Mouse (Mus musculus): ENCODE results near the gene Isoc2b. TPM values are rescaled to one million over a fixed set of nuclear protein-coding genes. Genes with fewer than 3 reads are reported as not detected.

Gene Isoc2b
- polyA plus RNA-seq, 1 experiment from 2014 or later, result 8.9 TPM

DNA sequence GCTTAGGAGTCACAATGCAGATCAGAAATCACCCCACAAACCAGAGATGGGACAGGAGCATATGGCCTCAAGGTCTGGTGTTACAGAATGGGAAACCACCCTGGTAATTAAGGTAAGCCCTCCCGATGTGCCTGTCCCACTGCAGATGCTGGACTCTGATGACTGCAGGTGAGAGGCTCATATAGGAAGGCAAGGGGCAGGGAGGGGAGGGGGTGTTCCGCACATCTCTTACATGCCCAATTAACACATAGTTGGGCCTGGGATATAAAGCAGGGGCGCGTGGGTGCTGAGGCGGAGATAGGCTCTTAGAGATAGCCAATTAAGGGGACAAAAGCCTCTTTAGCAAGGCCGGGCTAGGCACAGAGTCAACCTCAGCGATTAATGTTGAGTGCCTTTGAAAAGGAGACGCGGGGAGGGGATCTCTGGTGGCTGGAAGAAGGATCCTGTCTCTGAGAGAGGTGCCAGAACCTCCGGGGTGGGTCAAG is 36.5 kb upstream of the Isoc2b start, which contains the start of gene Gm36210:
Gene Gm36210 (minus strand): TSS at position 51 of the 485 bp plus-strand sequence.
- ATAC-seq (replicated peaks; ENCODE audit: low FRiP score, low TSS enrichment, low read depth), result no peak
- no peak within 1 kb of the TSS for H3K4me3 ChIP-seq (ENCODE audit: low read depth, low read length)
- no peaks in the 10 kb centered on the region for H3K9me3 ChIP-seq (ENCODE audit: control insufficient read depth, low read length)
- no peaks in the 10 kb centered on the region for H3K4me1 ChIP-seq (replicated peaks; ENCODE audit: control insufficient read depth, insufficient read depth, low read length)
- H3K36me3 ChIP-seq (ENCODE audit: control insufficient read depth, insufficient read depth, low read length), result no peaks in the 10 kb centered on the region
- no peaks in the 10 kb centered on the region for H3K27me3 ChIP-seq (replicated peaks; ENCODE audit: control insufficient read depth, insufficient read depth, low read length)
- no peak within 1 kb of the TSS for H3K27ac ChIP-seq (ENCODE audit: low read depth)
- no peak within 1 kb of the TSS for H3K4me2 ChIP-seq (ENCODE audit: low read length)
- 69% methylated on average over 10 of the region's 10 CpGs for WGBS
- DNase-seq (ENCODE audit: low spot score), result no peak
- no peak within 1 kb of the TSS for H3K9ac ChIP-seq (ENCODE audit: low read length)

DNA sequence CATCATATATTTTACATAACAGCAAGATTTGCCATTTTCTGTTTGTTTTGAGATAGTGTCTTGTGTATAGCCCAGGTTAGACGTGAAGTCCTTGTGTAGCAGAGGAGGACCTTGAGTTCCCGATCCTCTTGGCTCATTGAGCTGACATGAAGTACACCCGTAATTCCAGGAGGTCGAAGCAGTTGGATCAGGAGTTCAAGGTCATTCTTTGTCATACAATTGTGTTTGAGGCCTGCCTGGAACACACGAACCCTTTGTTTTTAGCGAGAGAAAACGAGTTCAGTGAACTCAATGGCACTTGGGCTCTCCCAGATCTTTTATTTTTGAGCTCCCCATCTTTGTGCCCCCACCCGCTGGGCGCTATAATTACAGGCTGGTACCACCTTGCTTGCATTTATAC is 32.3 kb upstream of the Isoc2b start:
- no peak overlapping the region for H3K4me3 ChIP-seq (ENCODE audit: low read depth, low read length)
- no peaks in the 10 kb centered on the region for H3K36me3 ChIP-seq (ENCODE audit: control insufficient read depth, insufficient read depth, low read length)
- H3K27me3 ChIP-seq (replicated peaks; ENCODE audit: control insufficient read depth, insufficient read depth, low read length), result 0 out of 2 replicates have a peak, but pooled peaks cover 2% of the 10 kb centered on the region
- H3K9me3 ChIP-seq (ENCODE audit: control insufficient read depth, low read length), result 0 out of 2 replicates have a peak, but pooled peaks cover 3% of the 10 kb centered on the region
- WGBS, result 77% methylated on average over 9 of the region's 9 CpGs
- ATAC-seq (replicated peaks; ENCODE audit: low FRiP score, low TSS enrichment, low read depth) (no peak), DNase-seq (ENCODE audit: low spot score) (no peak)
- no peak overlapping the region for H3K27ac ChIP-seq (ENCODE audit: low read depth)
- H3K4me1 ChIP-seq (replicated peaks; ENCODE audit: control insufficient read depth, insufficient read depth, low read length), result 0 out of 2 replicates have a peak, but pooled peaks cover 5% of the 10 kb centered on the region
- H3K9ac ChIP-seq (ENCODE audit: low read length), result no peak overlapping the region
- no peak overlapping the region for H3K4me2 ChIP-seq (ENCODE audit: low read length)

DNA sequence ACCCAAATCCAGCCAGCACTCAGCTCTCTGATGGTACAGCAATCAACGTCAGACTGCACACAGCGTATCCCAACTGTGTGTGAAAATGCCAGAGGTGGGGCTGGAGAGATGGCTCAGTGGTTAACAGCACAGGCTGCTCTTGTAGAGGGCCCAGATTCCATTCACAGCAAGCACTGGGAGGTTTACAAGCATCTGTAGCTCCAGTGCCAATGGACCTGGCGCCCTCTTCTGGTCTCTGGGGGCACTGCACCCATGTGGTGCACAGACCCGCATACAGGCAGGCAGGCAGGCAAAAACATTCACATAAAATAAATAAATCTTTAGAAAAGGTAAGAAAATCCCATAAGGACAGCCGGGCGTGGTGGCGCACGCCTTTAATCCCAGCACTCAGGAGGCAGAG is 31.1 kb upstream of the Isoc2b start:
- Histone ChIP-seq H3K4me3 (ENCODE audit: low read depth, low read length) (no peak overlapping the region), H3K4me2 (ENCODE audit: low read length) (no peak overlapping the region), H3K27ac (ENCODE audit: low read depth) (no peak overlapping the region), H3K4me1 (replicated peaks; ENCODE audit: control insufficient read depth, insufficient read depth, low read length) (0 out of 2 replicates have a peak, but pooled peaks cover 5% of the 10 kb centered on the region), H3K36me3 (ENCODE audit: control insufficient read depth, insufficient read depth, low read length) (no peaks in the 10 kb centered on the region), H3K27me3 (replicated peaks; ENCODE audit: control insufficient read depth, insufficient read depth, low read length) (0 out of 2 replicates have a peak, but pooled peaks cover 2% of the 10 kb centered on the region), H3K9ac (ENCODE audit: low read length) (no peak overlapping the region), H3K9me3 (ENCODE audit: control insufficient read depth, low read length) (0 out of 2 replicates have a peak, but pooled peaks cover 3% of the 10 kb centered on the region)
- ATAC-seq (replicated peaks; ENCODE audit: low FRiP score, low TSS enrichment, low read depth) (no peak), DNase-seq (ENCODE audit: low spot score) (no peak)
- 56% methylated on average over 8 of the region's 8 CpGs for WGBS

DNA sequence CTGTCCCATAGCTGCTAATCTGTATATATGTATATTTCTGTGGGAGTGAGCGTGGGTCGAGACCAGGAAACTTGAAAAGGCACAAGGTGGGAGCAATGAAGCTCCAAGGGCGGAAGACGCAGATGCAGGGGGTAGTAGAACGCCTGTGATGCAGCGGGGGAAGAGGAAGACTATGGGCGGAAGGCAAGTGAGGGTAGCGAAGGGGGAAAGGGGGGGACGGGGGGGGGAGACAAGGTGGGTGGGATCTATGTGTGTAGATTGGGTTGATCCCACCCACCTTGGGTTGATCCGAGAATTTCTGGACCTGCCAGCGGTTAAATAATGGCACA is 30.4 kb upstream of the Isoc2b start:
- Histone ChIP-seq H3K27ac (ENCODE audit: low read depth) (no peak overlapping the region), H3K4me2 (ENCODE audit: low read length) (peak overlapping the region; percentile 59), H3K9me3 (ENCODE audit: control insufficient read depth, low read length) (0 out of 2 replicates have a peak, but pooled peaks cover 3% of the 10 kb centered on the region), H3K4me1 (replicated peaks; ENCODE audit: control insufficient read depth, insufficient read depth, low read length) (0 out of 2 replicates have a peak, but pooled peaks cover 5% of the 10 kb centered on the region), H3K4me3 (ENCODE audit: low read depth, low read length) (0 out of 2 replicates have a peak overlapping the region, but pooled peaks have one; percentile 25), H3K9ac (ENCODE audit: low read length) (no peak overlapping the region), H3K36me3 (ENCODE audit: control insufficient read depth, insufficient read depth, low read length) (no peaks in the 10 kb centered on the region), H3K27me3 (replicated peaks; ENCODE audit: control insufficient read depth, insufficient read depth, low read length) (0 out of 2 replicates have a peak, but pooled peaks cover 2% of the 10 kb centered on the region)
- WGBS, result 27% methylated on average over 11 of the region's 11 CpGs
- DNase-seq (ENCODE audit: low spot score) (no peak), ATAC-seq (replicated peaks; ENCODE audit: low FRiP score, low TSS enrichment, low read depth) (no peak)

DNA sequence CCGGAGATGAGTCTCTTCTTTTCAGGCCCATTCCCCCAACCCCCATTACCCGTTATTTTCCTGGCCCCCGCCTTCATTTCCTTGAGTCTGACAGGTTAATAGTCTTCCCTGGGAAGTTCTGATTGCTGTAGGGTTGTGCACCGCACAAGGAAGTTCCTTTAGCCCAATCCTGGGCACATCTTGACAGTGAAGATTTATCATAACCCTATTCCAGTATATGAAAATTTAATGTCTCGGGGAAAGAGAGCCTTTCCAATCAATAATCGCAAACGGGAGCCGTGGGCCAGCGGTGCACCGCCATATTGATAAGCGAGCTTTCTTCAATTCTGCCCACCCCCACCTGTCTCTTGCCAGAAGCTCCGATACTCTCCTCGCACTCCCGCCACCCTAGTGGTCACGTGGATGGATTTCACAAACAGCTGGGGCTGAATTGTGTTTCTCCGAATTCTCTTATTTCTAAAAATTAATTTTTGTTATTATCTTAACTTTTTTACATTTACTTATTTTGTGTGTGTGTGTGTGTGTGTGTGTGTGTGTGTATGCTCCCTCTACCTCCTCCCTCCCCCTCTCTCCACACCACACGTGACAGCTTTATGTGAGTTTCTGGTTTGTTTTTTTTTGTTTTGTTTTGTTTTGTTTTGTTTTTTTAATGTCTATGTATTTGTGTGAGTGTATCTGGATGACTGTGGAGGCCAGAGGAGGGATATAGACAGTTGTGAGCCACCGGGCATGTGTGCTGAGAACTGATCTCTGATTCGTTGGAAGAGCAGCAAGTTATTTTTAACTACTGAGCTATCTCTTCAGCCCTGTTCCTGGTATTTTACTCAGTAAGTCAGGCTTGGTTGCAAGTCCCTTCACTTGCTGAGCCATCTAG is 29.8 kb upstream of the Isoc2b start:
- Histone ChIP-seq H3K9me3 (ENCODE audit: control insufficient read depth, low read length) (0 out of 2 replicates have a peak, but pooled peaks cover 3% of the 10 kb centered on the region), H3K4me2 (ENCODE audit: low read length) (peak overlapping the region; percentile 59), H3K4me3 (ENCODE audit: low read depth, low read length) (peak overlapping the region; percentile 25; the same call in 1 of the 2 replicates), H3K9ac (ENCODE audit: low read length) (no peak overlapping the region), H3K4me1 (replicated peaks; ENCODE audit: control insufficient read depth, insufficient read depth, low read length) (0 out of 2 replicates have a peak, but pooled peaks cover 5% of the 10 kb centered on the region), H3K27me3 (replicated peaks; ENCODE audit: control insufficient read depth, insufficient read depth, low read length) (0 out of 2 replicates have a peak, but pooled peaks cover 2% of the 10 kb centered on the region), H3K36me3 (ENCODE audit: control insufficient read depth, insufficient read depth, low read length) (no peaks in the 10 kb centered on the region), H3K27ac (ENCODE audit: low read depth) (no peak overlapping the region)
- DNase-seq (ENCODE audit: low spot score) (no peak), ATAC-seq (replicated peaks; ENCODE audit: low FRiP score, low TSS enrichment, low read depth) (0 out of 2 replicates have a peak, but pooled peaks have one; percentile 13)
- 10% methylated on average over 19 of the region's 19 CpGs for WGBS

DNA sequence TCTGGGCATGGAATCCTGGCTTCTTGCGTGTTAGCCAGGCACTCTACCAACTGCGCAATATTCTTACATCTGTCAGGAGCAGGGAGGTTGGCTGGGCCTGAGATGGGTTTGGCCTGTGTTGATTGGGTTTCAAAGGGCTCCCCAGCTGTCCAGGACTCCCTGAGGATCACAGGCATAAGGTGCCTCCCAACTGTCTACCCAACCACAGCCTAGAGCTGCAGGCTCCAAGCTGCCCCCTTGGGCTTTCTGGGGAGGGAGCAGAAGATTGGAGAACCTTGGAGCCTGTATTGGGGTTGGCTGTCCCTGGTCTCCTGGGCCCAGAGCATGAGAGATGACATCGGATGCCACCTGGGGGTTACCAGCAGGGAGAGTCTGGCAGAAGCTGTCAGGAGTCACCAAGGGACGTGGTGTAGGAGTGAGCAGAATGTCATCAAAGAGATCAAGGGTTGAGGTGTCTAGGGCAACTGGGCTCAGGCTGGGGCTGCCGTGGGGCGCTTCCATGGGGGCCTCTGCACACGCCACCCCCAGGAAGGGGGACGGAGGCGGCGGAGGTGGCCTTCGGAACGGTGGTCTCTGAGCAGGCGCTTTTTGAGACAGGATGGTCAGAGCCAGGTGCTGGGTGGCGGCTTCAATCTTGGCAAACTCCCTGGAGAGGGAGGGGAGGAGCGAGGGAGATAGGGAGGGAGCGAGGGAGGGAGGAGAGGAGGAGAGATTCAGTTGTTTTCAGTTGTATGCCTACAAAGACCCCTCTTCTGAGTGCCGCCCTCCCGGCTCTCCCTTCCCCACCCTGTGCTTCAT is 29.0 kb upstream of the Isoc2b start:
- 15% methylated on average over 15 of the region's 18 CpGs for WGBS
- H3K27ac ChIP-seq (ENCODE audit: low read depth), result no peak overlapping the region
- 0 out of 2 replicates have a peak, but pooled peaks cover 2% of the 10 kb centered on the region for H3K27me3 ChIP-seq (replicated peaks; ENCODE audit: control insufficient read depth, insufficient read depth, low read length)
- H3K9me3 ChIP-seq (ENCODE audit: control insufficient read depth, low read length), result 0 out of 2 replicates have a peak, but pooled peaks cover 3% of the 10 kb centered on the region
- H3K4me3 ChIP-seq (ENCODE audit: low read depth, low read length), result peak overlapping the region; percentile 25; the same call in 1 of the 2 replicates
- DNase-seq (ENCODE audit: low spot score), result no peak
- no peaks in the 10 kb centered on the region for H3K36me3 ChIP-seq (ENCODE audit: control insufficient read depth, insufficient read depth, low read length)
- no peak overlapping the region for H3K9ac ChIP-seq (ENCODE audit: low read length)
- peak; percentile 37; the same call in 1 of the 2 replicates for ATAC-seq (replicated peaks; ENCODE audit: low FRiP score, low TSS enrichment, low read depth)
- H3K4me2 ChIP-seq (ENCODE audit: low read length), result peak overlapping the region; percentile 59
- H3K4me1 ChIP-seq (replicated peaks; ENCODE audit: control insufficient read depth, insufficient read depth, low read length), result 0 out of 2 replicates have a peak, but pooled peaks cover 5% of the 10 kb centered on the region

DNA sequence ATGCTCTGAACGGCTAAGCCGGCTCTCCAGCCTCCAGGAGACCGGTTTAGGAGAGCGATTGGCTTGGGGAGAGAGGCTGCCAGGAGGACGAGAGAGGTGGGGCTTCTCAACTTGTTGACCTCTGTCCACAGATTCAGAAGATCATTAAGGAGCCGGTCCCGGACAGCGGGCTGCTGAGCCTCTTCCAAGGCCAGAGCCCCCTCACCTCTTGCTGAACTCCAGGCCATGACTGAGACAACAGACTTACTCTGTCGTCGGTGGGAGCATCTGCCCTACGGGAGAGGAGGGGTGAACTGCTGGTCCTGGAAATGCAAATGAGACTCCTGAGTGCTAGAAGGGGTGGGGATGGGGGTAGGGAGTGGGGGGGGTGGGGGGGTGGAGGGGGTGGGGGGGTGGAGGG is 25.1 kb upstream of the Isoc2b start:
- H3K9ac ChIP-seq (ENCODE audit: low read length), result no peak overlapping the region
- H3K4me3 ChIP-seq (ENCODE audit: low read depth, low read length), result no peak overlapping the region
- no peaks in the 10 kb centered on the region for H3K36me3 ChIP-seq (ENCODE audit: control insufficient read depth, insufficient read depth, low read length)
- 0 out of 2 replicates have a peak, but pooled peaks cover 2% of the 10 kb centered on the region for H3K27me3 ChIP-seq (replicated peaks; ENCODE audit: control insufficient read depth, insufficient read depth, low read length)
- H3K4me2 ChIP-seq (ENCODE audit: low read length), result no peak overlapping the region
- no peak for ATAC-seq (replicated peaks; ENCODE audit: low FRiP score, low TSS enrichment, low read depth)
- 0 out of 2 replicates have a peak, but pooled peaks cover 5% of the 10 kb centered on the region for H3K4me1 ChIP-seq (replicated peaks; ENCODE audit: control insufficient read depth, insufficient read depth, low read length)
- 45% methylated on average over 8 of the region's 11 CpGs for WGBS
- H3K9me3 ChIP-seq (ENCODE audit: control insufficient read depth, low read length), result no peaks in the 10 kb centered on the region
- no peak for DNase-seq (ENCODE audit: low spot score)
- no peak overlapping the region for H3K27ac ChIP-seq (ENCODE audit: low read depth)

DNA sequence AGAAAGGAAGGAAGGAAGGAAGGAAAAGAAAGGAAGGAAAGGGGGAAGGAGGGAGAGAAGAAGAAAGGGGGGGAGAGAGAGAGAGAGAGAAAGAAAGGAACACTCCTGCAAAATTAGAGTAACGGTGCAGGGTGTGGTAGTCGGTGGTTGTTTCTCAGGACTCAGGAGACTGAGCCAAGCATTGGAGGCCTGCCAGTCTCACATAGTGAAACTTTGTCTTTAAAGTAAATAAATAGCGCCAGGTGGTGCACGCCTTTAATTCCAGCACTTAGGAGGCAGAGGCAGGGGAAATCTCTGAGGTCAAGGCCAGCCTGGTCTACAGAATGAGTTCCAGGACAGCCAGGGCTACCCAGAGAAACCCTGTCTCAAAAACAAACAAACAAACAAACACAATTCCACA is 16.6 kb upstream of the Isoc2b start:
- H3K4me2 ChIP-seq (ENCODE audit: low read length), result no peak overlapping the region
- H3K36me3 ChIP-seq (ENCODE audit: control insufficient read depth, insufficient read depth, low read length), result no peaks in the 10 kb centered on the region
- DNase-seq (ENCODE audit: low spot score) (no peak), ATAC-seq (replicated peaks; ENCODE audit: low FRiP score, low TSS enrichment, low read depth) (no peak)
- no peaks in the 10 kb centered on the region for H3K27me3 ChIP-seq (replicated peaks; ENCODE audit: control insufficient read depth, insufficient read depth, low read length)
- no peak overlapping the region for H3K4me3 ChIP-seq (ENCODE audit: low read depth, low read length)
- no peak overlapping the region for H3K9ac ChIP-seq (ENCODE audit: low read length)
- 0 out of 2 replicates have a peak, but pooled peaks cover 7% of the 10 kb centered on the region for H3K9me3 ChIP-seq (ENCODE audit: control insufficient read depth, low read length)
- no peak overlapping the region for H3K27ac ChIP-seq (ENCODE audit: low read depth)
- H3K4me1 ChIP-seq (replicated peaks; ENCODE audit: control insufficient read depth, insufficient read depth, low read length), result no peaks in the 10 kb centered on the region
- WGBS, result 46% methylated on average over 4 of the region's 4 CpGs
